18 mouse cellular contexts compared by ENCODE assay signal in the genomic region with DNA sequence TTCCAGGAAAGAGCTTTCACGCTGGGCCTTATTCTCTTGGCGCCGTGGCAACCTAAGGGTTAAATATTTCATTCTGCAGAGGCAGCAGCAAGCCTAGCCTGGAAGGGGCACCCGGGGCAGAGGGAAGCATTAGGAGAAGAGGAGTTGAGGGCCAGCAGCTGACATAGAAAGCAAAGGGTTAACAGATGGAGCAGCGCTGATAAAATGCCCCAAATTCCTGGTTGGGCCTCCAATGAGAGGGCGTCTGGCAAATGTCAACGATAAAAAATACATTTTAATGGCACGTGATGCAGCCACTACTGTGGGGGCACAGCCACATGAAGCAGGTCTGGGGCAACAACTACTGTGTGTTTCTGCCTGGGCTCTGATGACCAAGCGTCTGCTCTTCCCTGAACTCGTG. TPM values are rescaled to one million over a fixed set of nuclear protein-coding genes. Genes with fewer than 3 reads are reported as not detected.
DNase-seq lines count a peak whose midpoint lies in the region; ATAC-seq and TF ChIP-seq lines count a peak whose summit lies in the region.
"Had no signal": no experiment of that assay in that cellular context is flagged by ENCODE, and none has a peak within 500 bp of the region (broad histone marks: within the 10 kb centered on the region; RNA-seq: fewer than 3 reads in every experiment).

No protein-coding gene starts in this region.

- peaks cover 14% of the 10 kb centered on the region for H3K4me1 ChIP-seq in heart, embryonic 16.5 days (ENCODE audit: control insufficient read depth, insufficient read depth, low read length)
- peaks cover 0 to 12% of the 10 kb centered on the region in 2 experiments; a peak in 2 of 4 replicates for H3K4me1 ChIP-seq in MEL (ENCODE audit: control insufficient read depth in 1 of 2, insufficient read depth in 2 of 2, low read length in 2 of 2)
- peaks cover 69% of the 10 kb centered on the region for H3K4me1 ChIP-seq in limb, embryonic 12.5 days (replicated peaks)

- intact Hi-C loops in left cerebral cortex, postnatal 14 days (cut with DNase I) = no loop called here

- H3K4me2 ChIP-seq in heart, embryonic 16.5 days (ENCODE audit: low read depth, low read length) = peak overlapping the region; percentile 16
- peak overlapping the region; percentile 36 for H3K4me2 ChIP-seq in limb, embryonic 12.5 days
- H3K4me2 ChIP-seq: liver, embryonic 15.5 days had no signal

- DNase-seq in heart, postnatal 4 days = no peak
- no peak for DNase-seq in MEL (ENCODE audit: low read depth, low spot score)
- DNase-seq in embryo, embryonic 10.5 days (ENCODE audit: low spot score) = peak; percentile 57
- DNase-seq in left cerebral cortex, adult 11 months (ENCODE audit: low spot score) = no peak
- no peak for DNase-seq in left cerebral cortex, postnatal 14 days (ENCODE audit: low spot score in 2 of 2)
- DNase-seq: heart, adult 11 months; right cerebral cortex, postnatal 14 days; thymus, adult 18-20 months had no signal

- 18% methylated on average over 10 of the region's 10 CpGs for WGBS in heart, embryonic 16.5 days
- WGBS in limb, embryonic 12.5 days = 18% methylated on average over 10 of the region's 10 CpGs

- no peak for TF ChIP-seq RAD21 in MEL (IDR thresholded peaks at IDR 0.05; ENCODE audit: low read depth, low read length)

- no peaks in the 10 kb centered on the region for H3K9me3 ChIP-seq in heart, embryonic 16.5 days (replicated peaks; ENCODE audit: control insufficient read depth, low read length)
- H3K9me3 ChIP-seq in MEL (replicated peaks; ENCODE audit: insufficient read depth, low read length) = no peaks in the 10 kb centered on the region
- no peaks in the 10 kb centered on the region for H3K9me3 ChIP-seq in limb, embryonic 12.5 days
- H3K9me3 ChIP-seq: liver, embryonic 15.5 days; megakaryocyte, embryonic 14.5 days had no signal

- H3K4me3 ChIP-seq in heart, embryonic 16.5 days (ENCODE audit: low read length) = no peak overlapping the region
- H3K4me3 ChIP-seq in MEL (ENCODE audit: control insufficient read depth in 1 of 2, insufficient read depth in 1 of 2, low read depth in 2 of 2, low read length in 2 of 2) = no peak overlapping the region
- H3K4me3 ChIP-seq in limb, embryonic 12.5 days (replicated peaks) = no peak overlapping the region
- H3K4me3 ChIP-seq: layer of hippocampus, adult 2 months; liver, embryonic 15.5 days; megakaryocyte, embryonic 14.5 days had no signal

- no peak overlapping the region; the same call in 1 of the 2 replicates for H3K9ac ChIP-seq in heart, embryonic 16.5 days (ENCODE audit: low read length)
- no peak overlapping the region for H3K9ac ChIP-seq in MEL (ENCODE audit: control insufficient read depth, low read depth, low read length, poor library complexity, severe bottlenecking)
- H3K9ac ChIP-seq in limb, embryonic 12.5 days (replicated peaks) = 0 out of 2 replicates have a peak overlapping the region, but pooled peaks have one; percentile 35
- H3K9ac ChIP-seq: liver, embryonic 15.5 days had no signal

- TF ChIP-seq POLR2A in MEL (IDR thresholded peaks at IDR 0.05; ENCODE audit: control insufficient read depth in 1 of 2, insufficient read depth in 1 of 2, low read depth in 1 of 2, low read length in 2 of 2, poor library complexity in 1 of 2) = no peak

- TF ChIP-seq CTCF in MEL (IDR thresholded peaks at IDR 0.05 in 2 of 3, conservative IDR thresholded peaks at IDR 0.05 in 1 of 3; ENCODE audit: control insufficient read depth in 1 of 3, insufficient read depth in 1 of 3, low read depth in 2 of 3, low read length in 3 of 3, poor library complexity in 1 of 3, severe bottlenecking in 1 of 3) = no peak

- H3K79me2 ChIP-seq in MEL (ENCODE audit: control insufficient read depth, insufficient read depth, low read length, poor library complexity) = no peaks in the 10 kb centered on the region

- H3K27ac ChIP-seq in heart, embryonic 16.5 days (ENCODE audit: low read length) = no peak overlapping the region
- no peak overlapping the region for H3K27ac ChIP-seq in MEL (ENCODE audit: control insufficient read depth, low read depth, low read length)
- H3K27ac ChIP-seq in limb, embryonic 12.5 days = peak overlapping the region; percentile 85
- H3K27ac ChIP-seq: hindbrain, postnatal 0 days; layer of hippocampus, adult 2 months; liver, embryonic 15.5 days had no signal

- no peak for TF ChIP-seq EP300 in MEL (IDR thresholded peaks at IDR 0.05; ENCODE audit: low read depth in 1 of 2, low read length in 2 of 2)

- no peaks in the 10 kb centered on the region for H3K27me3 ChIP-seq in heart, embryonic 16.5 days (ENCODE audit: control insufficient read depth, insufficient read depth, low read length)
- no peaks in the 10 kb centered on the region for H3K27me3 ChIP-seq in MEL (ENCODE audit: control insufficient read depth in 1 of 2, insufficient read depth in 2 of 2, low read length in 2 of 2)
- no peaks in the 10 kb centered on the region for H3K27me3 ChIP-seq in limb, embryonic 12.5 days
- H3K27me3 ChIP-seq: liver, embryonic 15.5 days had no signal

- no peak; the same call in 1 of the 2 replicates for ATAC-seq in heart, embryonic 16.5 days (replicated peaks; ENCODE audit: extremely low read depth, insufficient read depth, low FRiP score)
- ATAC-seq in limb, embryonic 12.5 days (ENCODE audit: insufficient number of reproducible peaks, insufficient read depth, low FRiP score, low TSS enrichment, low read depth) = peak; percentile 35
- ATAC-seq: hindbrain, postnatal 0 days had no signal

- H3K36me3 ChIP-seq in heart, embryonic 16.5 days (ENCODE audit: control insufficient read depth, insufficient read depth) = no peaks in the 10 kb centered on the region
- peaks cover 0 to 3% of the 10 kb centered on the region in 2 experiments; a peak in 1 of 4 replicates for H3K36me3 ChIP-seq in MEL (ENCODE audit: control insufficient read depth in 1 of 2, insufficient read depth in 2 of 2, low read length in 2 of 2)
- peaks cover 99% of the 10 kb centered on the region for H3K36me3 ChIP-seq in limb, embryonic 12.5 days
- H3K36me3 ChIP-seq: liver, embryonic 15.5 days had no signal

TF ChIP-seq in MEL, 35 proteins besides CTCF, POLR2A, EP300 and RAD21:
- TF ChIP-seq SIN3A (IDR thresholded peaks at IDR 0.05; ENCODE audit: low read length) = no peak; the same call in 1 of the 2 replicates
- TF ChIP-seq MEF2A (IDR thresholded peaks at IDR 0.05; ENCODE audit: extremely low read depth, insufficient replicate concordance, low read depth, low read length, poor library complexity, severe bottlenecking) = no peak
- TF ChIP-seq USF1 (IDR thresholded peaks at IDR 0.05; ENCODE audit: low read depth, low read length) = peak; percentile 82
- TF ChIP-seq ETS1 (IDR thresholded peaks at IDR 0.05; ENCODE audit: low read depth, low read length) = no peak
- no peak for TF ChIP-seq ZC3H11A (IDR thresholded peaks at IDR 0.05; ENCODE audit: low read depth, low read length)
- TF ChIP-seq MAZ (IDR thresholded peaks at IDR 0.05; ENCODE audit: low read depth, low read length) = no peak
- no peak for TF ChIP-seq KAT2A (conservative IDR thresholded peaks at IDR 0.05; ENCODE audit: low read depth, low read length)
- TF ChIP-seq E2F4 (IDR thresholded peaks at IDR 0.05; ENCODE audit: borderline replicate concordance, low read depth, low read length) = no peak
- TF ChIP-seq NRF1 (IDR thresholded peaks at IDR 0.05; ENCODE audit: insufficient read depth, low read depth, low read length, poor library complexity, severe bottlenecking) = no peak
- no peak for TF ChIP-seq TAL1 (IDR thresholded peaks at IDR 0.05; ENCODE audit: low read length)
- TF ChIP-seq TBP (IDR thresholded peaks at IDR 0.05; ENCODE audit: low read depth, low read length) = no peak
- no peak for TF ChIP-seq MXI1 (IDR thresholded peaks at IDR 0.05; ENCODE audit: low read depth, low read length)
- no peak for TF ChIP-seq ZNF384 (IDR thresholded peaks at IDR 0.05; ENCODE audit: low read depth, low read length)
- 0 out of 4 replicates have a peak, but pooled peaks of 1 of the 2 experiments have one; percentile 39 for TF ChIP-seq USF2 (IDR thresholded peaks at IDR 0.05; ENCODE audit: borderline replicate concordance in 1 of 2, insufficient read depth in 1 of 2, low read depth in 1 of 2, low read length in 2 of 2)
- TF ChIP-seq RCOR1 (IDR thresholded peaks at IDR 0.05; ENCODE audit: low read depth, low read length) = no peak
- no peak for TF ChIP-seq POLR2AphosphoS5 (IDR thresholded peaks at IDR 0.05; ENCODE audit: borderline replicate concordance, low read depth, low read length)
- no peak for TF ChIP-seq TCF12 (IDR thresholded peaks at IDR 0.05; ENCODE audit: low read depth, low read length)
- no peak for TF ChIP-seq ZMIZ1 (IDR thresholded peaks at IDR 0.05; ENCODE audit: low read depth, low read length)
- TF ChIP-seq HCFC1 (IDR thresholded peaks at IDR 0.05; ENCODE audit: low read depth, low read length) = no peak
- TF ChIP-seq MYC (IDR thresholded peaks at IDR 0.05; ENCODE audit: low read depth, low read length) = no peak
- no peak for TF ChIP-seq GABPA (IDR thresholded peaks at IDR 0.05; ENCODE audit: low read depth, low read length)
- TF ChIP-seq BHLHE40 (IDR thresholded peaks at IDR 0.05; ENCODE audit: borderline replicate concordance, low read depth, low read length) = peak; percentile 75; the same call in 1 of the 2 replicates
- TF ChIP-seq MAX (IDR thresholded peaks at IDR 0.05; ENCODE audit: low read length) = peak; percentile 38; the same call in 1 of the 2 replicates
- TF ChIP-seq GATA1 (IDR thresholded peaks at IDR 0.05; ENCODE audit: low read depth, low read length) = peak; percentile 59
- TF ChIP-seq ELF1 (IDR thresholded peaks at IDR 0.05; ENCODE audit: low read depth, low read length) = no peak

RNA-seq across cellular contexts. Expression of a gene that starts 23.9 kb away (rescaled TPM):
- polyA plus RNA-seq in heart, embryonic 16.5 days (2015; fragmentation: Nextera tagmentation; extraction: Ambion mirVana) = 0.72 and 5.0 TPM in 2 replicates
- total RNA-seq in heart, postnatal 4 days (2021) = under 1 TPM in 1 of 2 experiments, not detected in 1; 0.09 TPM
- 0.07 and 0.12 TPM in 2 replicates for total RNA-seq in MEL (2012; rRNA removed)
- under 1 TPM in 1 of 2 experiments, not detected in 1; 0.64 TPM for polyA plus RNA-seq in MEL (2012; ENCODE audit: insufficient read depth in 1 of 2, insufficient read length in 2 of 2, low read depth in 1 of 2, low replicate concordance in 2 of 2, missing spikeins in 1 of 2)
- polyA plus RNA-seq in limb, embryonic 12.5 days (2016; fragmentation: Nextera tagmentation; extraction: Ambion mirVana) = 39.2 and 44.0 TPM in 2 replicates
- under 1 TPM; 0.59 to 0.61 TPM for total RNA-seq in left cerebral cortex, postnatal 14 days (2021)
- total RNA-seq: adrenal gland, postnatal 4 days; neutrophil, adult 5-6 weeks had no signal
- polyA plus RNA-seq: kidney, embryonic 14.5 days; liver, embryonic 15.5 days had no signal

RNA-seq across cellular contexts. Expression of a gene that starts 60.0 kb away (rescaled TPM):
- polyA plus RNA-seq in heart, embryonic 16.5 days (2015; fragmentation: Nextera tagmentation; extraction: Ambion mirVana) = not detected in 2 replicates
- total RNA-seq in heart, postnatal 4 days (2021) = not detected
- total RNA-seq in MEL (2012; rRNA removed) = not detected in 2 replicates
- under 1 TPM in 1 of 2 experiments, not detected in 1; 0.21 TPM for polyA plus RNA-seq in MEL (2012; ENCODE audit: insufficient read depth in 1 of 2, insufficient read length in 2 of 2, low read depth in 1 of 2, low replicate concordance in 2 of 2, missing spikeins in 1 of 2)
- not detected in 2 replicates for polyA plus RNA-seq in limb, embryonic 12.5 days (2016; fragmentation: Nextera tagmentation; extraction: Ambion mirVana)
- not detected for total RNA-seq in left cerebral cortex, postnatal 14 days (2021)
- total RNA-seq: adrenal gland, postnatal 4 days; hindbrain, postnatal 0 days; layer of hippocampus, adult 2 months; left cerebral cortex, postnatal 25 days; neutrophil, adult 5-6 weeks had no signal
- polyA plus RNA-seq: hindbrain, postnatal 0 days; kidney, embryonic 14.5 days; liver, embryonic 15.5 days had no signal
